Mouse (Mus musculus) heart, adult 8-10 months (tissue): ENCODE measurements around the gene Pex13. TPM values are rescaled to one million over a fixed set of nuclear protein-coding genes. Genes with fewer than 3 reads are reported as not detected.
A peak's percentile ranks its signal among the peaks of the same experiment; 100 is the strongest.
"Not testable (repeated sequence)": the region's sequence is repeated elsewhere in the genome, so short reads cannot be mapped to it uniquely, and the experiment has no call there.

Experiments used
- DNase-seq: peaks from one replicate; pipeline ENCODE4 v3.0.0; 2022; ENCODE audit warnings: low spot score
- total RNA-seq, 4 experiments: library from RNA; stranded (reverse); gene quantifications; 2 replicates each; pipeline ENCODE4 v1.2.4; 2022

Pex13 gene
- total RNA-seq, 4 experiments from 2014 or later, result 20.5 to 30.7 (median 28.6) TPM

DNA sequence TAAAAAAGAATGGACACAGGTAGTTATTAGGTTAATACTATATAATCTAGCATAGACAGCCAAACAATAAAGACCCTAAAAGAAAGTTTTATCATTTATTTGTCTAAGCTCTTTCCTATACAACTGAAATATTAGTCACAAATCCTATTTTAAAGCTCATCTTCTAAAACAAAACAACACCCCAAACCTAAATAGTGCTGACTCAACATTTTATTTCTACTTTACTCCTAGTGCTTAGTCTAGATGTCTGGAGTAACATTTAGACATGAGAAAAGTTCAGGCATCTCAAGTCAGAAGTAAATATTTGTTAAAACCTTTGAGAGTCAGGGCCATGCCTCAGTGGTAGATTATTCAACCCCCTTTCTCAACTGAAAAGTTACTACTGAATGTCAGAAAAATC, 18.3 kb downstream of the Pex13 start:
- DNase-seq, result no peak

DNA sequence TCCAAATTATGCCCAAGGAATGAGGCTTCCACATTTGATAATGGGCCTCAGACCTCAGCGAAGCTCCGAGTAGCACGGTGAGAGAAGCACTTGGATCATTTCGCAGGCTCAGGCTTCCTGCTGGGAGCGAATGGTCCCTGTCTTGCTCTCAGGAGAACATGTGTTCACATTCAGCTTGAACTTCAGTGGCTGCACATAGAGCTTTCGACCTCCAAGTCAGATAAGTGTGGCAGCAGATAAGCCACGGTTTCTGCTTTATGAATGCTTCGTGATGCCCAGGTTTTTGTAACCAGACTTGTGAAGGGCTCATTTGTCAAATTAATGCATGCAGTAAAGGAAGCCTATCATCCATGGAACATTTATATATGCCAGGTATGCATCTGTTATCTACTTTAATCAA, 31.2 kb downstream of the Pex13 start:
- DNase-seq, result no peak

GRCm38 (mm10) chr11:23633879-23634215, 31.9 kb downstream of the Pex13 start:
- no peak for DNase-seq

DNA sequence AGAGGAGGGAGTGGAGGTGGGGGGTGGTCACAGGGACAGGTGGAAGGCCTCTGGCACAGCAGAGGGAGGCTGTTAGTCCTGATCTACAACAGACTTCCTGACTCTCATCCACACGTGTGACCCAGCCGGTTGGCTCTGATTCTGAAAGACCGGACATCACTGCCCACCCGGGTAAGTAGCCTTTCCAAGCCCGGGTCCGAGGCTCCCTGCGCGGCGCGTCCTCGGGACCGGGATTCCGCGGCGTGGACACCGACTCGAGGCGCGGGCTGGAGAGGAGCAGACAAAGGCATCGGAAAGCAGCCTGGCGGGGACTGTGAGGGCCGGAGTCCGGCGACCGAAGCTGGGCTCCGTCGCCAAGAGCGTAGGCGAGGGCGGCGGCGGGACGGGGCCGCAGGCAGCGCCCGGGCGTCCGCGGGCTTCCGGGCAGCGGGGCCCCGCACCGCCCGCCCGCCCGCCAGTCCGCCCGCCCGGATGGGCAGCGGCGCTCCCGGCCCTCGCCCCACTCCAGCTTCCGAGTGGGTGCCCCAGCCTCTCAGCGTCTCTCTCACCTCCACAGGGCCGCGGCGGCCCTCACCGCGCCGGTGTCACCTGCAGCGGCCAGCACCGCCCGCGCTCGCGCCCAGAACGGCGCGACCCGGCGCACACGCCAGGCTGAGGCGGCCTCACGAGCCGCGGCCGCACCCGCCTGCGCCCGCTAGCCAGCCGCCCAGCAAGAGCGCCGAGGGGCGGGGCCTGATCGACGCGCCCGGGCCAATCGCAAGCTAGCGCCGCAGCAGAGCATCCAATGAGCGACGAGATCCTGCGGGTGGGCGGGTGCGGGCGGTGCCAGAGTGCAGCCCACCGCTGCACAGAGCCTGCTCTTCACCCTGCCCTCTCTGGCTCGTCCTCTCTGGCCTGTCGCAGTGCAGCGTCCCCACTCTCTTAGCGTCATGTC, 32.5 kb downstream of the Pex13 start, which contains the start of gene 0610010F05Rik:
Gene 0610010F05Rik, minus strand, starts transcription at position 695 of the 934 bp plus-strand sequence.
- DNase-seq, result peak; percentile 77

GRCm38 (mm10) chr11:23630664-23631063, 35.1 kb downstream of the Pex13 start:
- no peak for DNase-seq

- DNase-seq, result no peak
These were observed 46.8 kb downstream of the Pex13 start for GRCm38 (mm10) chr11:23618995-23619394.

- DNase-seq, result no peak
These were observed 51.2 kb downstream of the Pex13 start for GRCm38 (mm10) chr11:23614546-23614945.

DNA sequence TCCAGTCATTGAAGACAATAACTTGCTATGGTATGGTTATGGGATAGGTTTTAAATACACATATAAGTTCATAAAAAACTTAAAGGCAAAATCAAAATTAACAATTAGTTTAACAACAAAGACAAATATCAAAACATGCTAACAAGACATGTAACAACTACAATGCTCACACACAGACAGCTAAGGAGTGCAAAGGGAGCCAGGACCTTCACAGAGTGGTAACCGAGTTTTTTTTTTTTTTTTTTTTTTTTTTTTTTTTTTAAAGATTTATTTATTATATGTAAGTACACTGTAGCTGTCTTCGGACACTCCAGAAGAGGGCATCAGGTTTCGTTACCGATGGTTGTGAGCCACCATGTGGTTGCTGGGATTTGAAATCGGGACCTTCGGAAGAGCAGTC, 58.5 kb downstream of the Pex13 start:
- DNase-seq, result not testable (repeated sequence)

Other genes starting within 250 kb of the Pex13 start
- 10 to 100 TPM; 46.4 to 56.1 (median 53.7) TPM for gene Ahsa2, start 167.9 kb downstream of the Pex13 start, total RNA-seq
- gene 1700093K21Rik, start 144.8 kb downstream of the Pex13 start, total RNA-seq, result not detected
- gene 0610010F05Rik, start 32.3 kb downstream of the Pex13 start, total RNA-seq, result 10 to 100 TPM in 1 of 4 experiments, 1 to 10 TPM in 3; 7.6 to 11.5 (median 9.1) TPM
- gene Pus10, start 285 bp downstream of the Pex13 start, total RNA-seq, result 10 to 100 TPM in 2 of 4 experiments, 1 to 10 TPM in 2; 7.0 to 12.7 (median 9.6) TPM
- gene Rel, start 105.0 kb upstream of the Pex13 start, total RNA-seq, result 1 to 10 TPM; 6.3 to 8.5 (median 7.3) TPM
- gene Papolg, start 229.3 kb upstream of the Pex13 start, total RNA-seq, result 1 to 10 TPM; 7.8 to 8.6 (median 8.3) TPM